Mouse (Mus musculus): ENCODE data around the gene Tcf23. TPM values are rescaled to one million over a fixed set of nuclear protein-coding genes. Genes with fewer than 3 reads are reported as not detected.
A peak's percentile ranks its signal among the peaks of the same experiment; 100 is the strongest.

Gene Tcf23
- not detected in 2 replicates for polyA plus RNA-seq (2014; fragmentation: Nextera tagmentation; extraction: Ambion mirVana)

- Histone ChIP-seq H3K27ac (replicated peaks; ENCODE audit: low read depth, low read length) (no peak within 1 kb of the TSS), H3K4me3 (ENCODE audit: low read depth, low read length) (no peak within 1 kb of the TSS), H3K9me3 (ENCODE audit: control insufficient read depth, low read length) (no peaks in the 10 kb centered on the region), H3K27me3 (ENCODE audit: control insufficient read depth, insufficient read depth, low read length) (no peaks in the 10 kb centered on the region), H3K36me3 (ENCODE audit: control insufficient read depth, insufficient read depth, low read length) (no peaks in the 10 kb centered on the region), H3K4me2 (ENCODE audit: low read depth, severe bottlenecking) (no peak within 1 kb of the TSS), H3K4me1 (ENCODE audit: control insufficient read depth, insufficient read depth, low read length) (no peaks in the 10 kb centered on the region), H3K9ac (ENCODE audit: low read length) (no peak within 1 kb of the TSS)
- DNase-seq (ENCODE audit: low spot score) (no peak), ATAC-seq (ENCODE audit: insufficient number of reproducible peaks, low FRiP score, low TSS enrichment, low read depth) (no peak)
- WGBS, result 71% methylated on average over 8 of the region's 8 CpGs
These were observed at the start of gene Tcf23 for GRCm38 (mm10) chr5:30968416-30968815. Tcf23 (plus strand) TSS chr5:30968662.

GRCm38 (mm10) chr5:30918691-30919090, 49.8 kb upstream of the Tcf23 start:
- ATAC-seq (ENCODE audit: insufficient number of reproducible peaks, low FRiP score, low TSS enrichment, low read depth), result no peak

GRCm38 (mm10) chr5:30919831-30920614, 48.4 kb upstream of the Tcf23 start:
- peaks cover 14% of the 10 kb centered on the region; the same call in 1 of the 2 replicates for H3K36me3 ChIP-seq (ENCODE audit: control insufficient read depth, insufficient read depth, low read length)
- no peak overlapping the region for H3K4me3 ChIP-seq (ENCODE audit: low read depth, low read length)
- no peaks in the 10 kb centered on the region for H3K9me3 ChIP-seq (ENCODE audit: control insufficient read depth, low read length)
- no peak for ATAC-seq (ENCODE audit: insufficient number of reproducible peaks, low FRiP score, low TSS enrichment, low read depth)
- DNase-seq (ENCODE audit: low spot score), result no peak
- H3K9ac ChIP-seq (ENCODE audit: low read length), result no peak overlapping the region
- H3K4me1 ChIP-seq (ENCODE audit: control insufficient read depth, insufficient read depth, low read length), result peaks cover 17% of the 10 kb centered on the region
- 75% methylated on average over 11 of the region's 11 CpGs for WGBS
- H3K27ac ChIP-seq (replicated peaks; ENCODE audit: low read depth, low read length), result no peak overlapping the region
- no peak overlapping the region for H3K4me2 ChIP-seq (ENCODE audit: low read depth, severe bottlenecking)
- no peaks in the 10 kb centered on the region for H3K27me3 ChIP-seq (ENCODE audit: control insufficient read depth, insufficient read depth, low read length)

More at GRCm38 (mm10) chr5:30918691-30919090, 49.8 kb upstream of the Tcf23 start:
- Histone ChIP-seq H3K27me3 (ENCODE audit: control insufficient read depth, insufficient read depth, low read length) (no peaks in the 10 kb centered on the region), H3K4me3 (ENCODE audit: low read depth, low read length) (no peak overlapping the region), H3K4me2 (ENCODE audit: low read depth, severe bottlenecking) (no peak overlapping the region), H3K36me3 (ENCODE audit: control insufficient read depth, insufficient read depth, low read length) (peaks cover 14% of the 10 kb centered on the region; the same call in 1 of the 2 replicates), H3K9ac (ENCODE audit: low read length) (no peak overlapping the region), H3K27ac (replicated peaks; ENCODE audit: low read depth, low read length) (no peak overlapping the region), H3K4me1 (ENCODE audit: control insufficient read depth, insufficient read depth, low read length) (peaks cover 26% of the 10 kb centered on the region), H3K9me3 (ENCODE audit: control insufficient read depth, low read length) (no peaks in the 10 kb centered on the region)
- 78% methylated on average over 8 of the region's 8 CpGs for WGBS
- no peak for DNase-seq (ENCODE audit: low spot score)

- Histone ChIP-seq H3K27ac (replicated peaks; ENCODE audit: low read depth, low read length) (no peak overlapping the region), H3K27me3 (ENCODE audit: control insufficient read depth, insufficient read depth, low read length) (no peaks in the 10 kb centered on the region), H3K9me3 (ENCODE audit: control insufficient read depth, low read length) (no peaks in the 10 kb centered on the region), H3K36me3 (ENCODE audit: control insufficient read depth, insufficient read depth, low read length) (peaks cover 14% of the 10 kb centered on the region; the same call in 1 of the 2 replicates), H3K9ac (ENCODE audit: low read length) (no peak overlapping the region), H3K4me3 (ENCODE audit: low read depth, low read length) (no peak overlapping the region), H3K4me1 (ENCODE audit: control insufficient read depth, insufficient read depth, low read length) (peaks cover 12% of the 10 kb centered on the region), H3K4me2 (ENCODE audit: low read depth, severe bottlenecking) (no peak overlapping the region)
- ATAC-seq (ENCODE audit: insufficient number of reproducible peaks, low FRiP score, low TSS enrichment, low read depth) (0 out of 2 replicates have a peak, but pooled peaks have one; percentile 7), DNase-seq (ENCODE audit: low spot score) (no peak)
- WGBS, result 67% methylated on average over 19 of the region's 19 CpGs
These were observed 47.8 kb upstream of the Tcf23 start for GRCm38 (mm10) chr5:30920621-30921020.

GRCm38 (mm10) chr5:30921256-30922033, 47.0 kb upstream of the Tcf23 start, which contains the start of gene Khk:
Khk (plus strand) TSS chr5:30921431.
- Histone ChIP-seq H3K4me1 (ENCODE audit: control insufficient read depth, insufficient read depth, low read length) (peaks cover 8% of the 10 kb centered on the region), H3K9ac (ENCODE audit: low read length) (peak within 1 kb of the TSS; percentile 54), H3K9me3 (ENCODE audit: control insufficient read depth, low read length) (no peaks in the 10 kb centered on the region), H3K27me3 (ENCODE audit: control insufficient read depth, insufficient read depth, low read length) (no peaks in the 10 kb centered on the region), H3K27ac (replicated peaks; ENCODE audit: low read depth, low read length) (peak within 1 kb of the TSS; percentile 71; the same call in 1 of the 2 replicates), H3K4me2 (ENCODE audit: low read depth, severe bottlenecking) (peak within 1 kb of the TSS; percentile 67), H3K36me3 (ENCODE audit: control insufficient read depth, insufficient read depth, low read length) (peaks cover 14% of the 10 kb centered on the region; the same call in 1 of the 2 replicates), H3K4me3 (ENCODE audit: low read depth, low read length) (peak within 1 kb of the TSS; percentile 37)
- WGBS, result under 1% methylated on average over 40 of the region's 40 CpGs
- peak; percentile 85 for ATAC-seq (ENCODE audit: insufficient number of reproducible peaks, low FRiP score, low TSS enrichment, low read depth)
- peak; percentile 95 for DNase-seq (ENCODE audit: low spot score)

GRCm38 (mm10) chr5:30922581-30923041, 45.9 kb upstream of the Tcf23 start:
- WGBS, result 77% methylated on average over 10 of the region's 10 CpGs
- no peaks in the 10 kb centered on the region for H3K9me3 ChIP-seq (ENCODE audit: control insufficient read depth, low read length)
- H3K27me3 ChIP-seq (ENCODE audit: control insufficient read depth, insufficient read depth, low read length), result no peaks in the 10 kb centered on the region
- ATAC-seq (ENCODE audit: insufficient number of reproducible peaks, low FRiP score, low TSS enrichment, low read depth), result no peak
- no peak overlapping the region for H3K27ac ChIP-seq (replicated peaks; ENCODE audit: low read depth, low read length)
- peaks cover 8% of the 10 kb centered on the region for H3K4me1 ChIP-seq (ENCODE audit: control insufficient read depth, insufficient read depth, low read length)
- no peak overlapping the region for H3K4me2 ChIP-seq (ENCODE audit: low read depth, severe bottlenecking)
- no peak overlapping the region for H3K4me3 ChIP-seq (ENCODE audit: low read depth, low read length)
- H3K36me3 ChIP-seq (ENCODE audit: control insufficient read depth, insufficient read depth, low read length), result peaks cover 14% of the 10 kb centered on the region; the same call in 1 of the 2 replicates
- H3K9ac ChIP-seq (ENCODE audit: low read length), result no peak overlapping the region
- no peak for DNase-seq (ENCODE audit: low spot score)

- no peak for ATAC-seq (ENCODE audit: insufficient number of reproducible peaks, low FRiP score, low TSS enrichment, low read depth)
- WGBS, result 89% methylated on average over 6 of the region's 6 CpGs
- Histone ChIP-seq H3K36me3 (ENCODE audit: control insufficient read depth, insufficient read depth, low read length) (peaks cover 10% of the 10 kb centered on the region; the same call in 1 of the 2 replicates), H3K9ac (ENCODE audit: low read length) (no peak overlapping the region), H3K4me1 (ENCODE audit: control insufficient read depth, insufficient read depth, low read length) (peaks cover 8% of the 10 kb centered on the region), H3K9me3 (ENCODE audit: control insufficient read depth, low read length) (no peaks in the 10 kb centered on the region), H3K27ac (replicated peaks; ENCODE audit: low read depth, low read length) (no peak overlapping the region), H3K4me3 (ENCODE audit: low read depth, low read length) (no peak overlapping the region), H3K4me2 (ENCODE audit: low read depth, severe bottlenecking) (no peak overlapping the region), H3K27me3 (ENCODE audit: control insufficient read depth, insufficient read depth, low read length) (no peaks in the 10 kb centered on the region)
- no peak for DNase-seq (ENCODE audit: low spot score)
These were observed 45.3 kb upstream of the Tcf23 start for GRCm38 (mm10) chr5:30923119-30923518.

GRCm38 (mm10) chr5:30924614-30925013, 43.8 kb upstream of the Tcf23 start:
- Histone ChIP-seq H3K36me3 (ENCODE audit: control insufficient read depth, insufficient read depth, low read length) (peaks cover 3% of the 10 kb centered on the region; the same call in 1 of the 2 replicates), H3K4me1 (ENCODE audit: control insufficient read depth, insufficient read depth, low read length) (peaks cover 8% of the 10 kb centered on the region), H3K9me3 (ENCODE audit: control insufficient read depth, low read length) (no peaks in the 10 kb centered on the region), H3K9ac (ENCODE audit: low read length) (no peak overlapping the region), H3K4me2 (ENCODE audit: low read depth, severe bottlenecking) (no peak overlapping the region), H3K27ac (replicated peaks; ENCODE audit: low read depth, low read length) (no peak overlapping the region), H3K4me3 (ENCODE audit: low read depth, low read length) (no peak overlapping the region), H3K27me3 (ENCODE audit: control insufficient read depth, insufficient read depth, low read length) (no peaks in the 10 kb centered on the region)
- DNase-seq (ENCODE audit: low spot score), result no peak
- no peak for ATAC-seq (ENCODE audit: insufficient number of reproducible peaks, low FRiP score, low TSS enrichment, low read depth)
- 78% methylated on average over 8 of the region's 8 CpGs for WGBS

Measured in limb, embryonic 11.5 days (tissue).